Mouse (Mus musculus) kidney, postnatal 0 days (tissue): ENCODE measurements at regions not wholly inside any gene's neighbourhood (a gene's known extent, or its start where the extent isn't known, plus 50 kb on each side); places are given as distances from the start of the nearest gene placed in this dataset.

Experiments
- ATAC-seq: fragments of 200-750 bp; cut with Nextera tagmentation; replicated peaks from 2 replicates; pipeline ENCODE4 v1.8.0; 2017; ENCODE audit warnings: low read depth, moderate number of reproducible peaks, moderate TSS enrichment, moderate library complexity; ENCODE audit not compliant: low FRiP score
- DNase-seq: peaks from one replicate; pipeline ENCODE4 v3.0.0-alpha.2; 2016; ENCODE audit warnings: low spot score
- H3K27ac ChIP-seq: fragments of 300-500 bp; sonication (generic); 2 replicates; pipeline ENCODE4 v1.5.1; 2014; ENCODE audit warnings: mild to moderate bottlenecking
- H3K27me3 ChIP-seq: fragments of 300-500 bp; sonication (generic); 2 replicates; pipeline ENCODE4 v1.6.1; 2014; ENCODE audit warnings: low read length, mixed read lengths; ENCODE audit not compliant: insufficient read depth
- H3K36me3 ChIP-seq: fragments of 300-500 bp; sonication (generic); 2 replicates; pipeline ENCODE4 v1.6.1; 2014; ENCODE audit warnings: low read length, mixed read lengths; ENCODE audit not compliant: insufficient read depth
- H3K4me1 ChIP-seq: fragments of 300-500 bp; sonication (generic); replicated peaks from 2 replicates; pipeline ENCODE4 v1.6.1; 2014; ENCODE audit warnings: antibody characterized with exemption, low read length, mixed read lengths; ENCODE audit not compliant: insufficient read depth
- H3K4me2 ChIP-seq: fragments of 300-500 bp; sonication (generic); 2 replicates; pipeline ENCODE4 v1.6.1; 2014; ENCODE audit warnings: mild to moderate bottlenecking, low read length, moderate library complexity, mixed read lengths
- H3K4me3 ChIP-seq: fragments of 300-500 bp; sonication (generic); replicated peaks from 2 replicates; pipeline ENCODE4 v1.5.1; 2014; ENCODE audit warnings: low read depth, low read length
- H3K9ac ChIP-seq: fragments of 300-500 bp; sonication (generic); 2 replicates; pipeline ENCODE4 v1.6.1; 2014; ENCODE audit warnings: low read depth, low read length
- H3K9me3 ChIP-seq: fragments of 300-500 bp; sonication (generic); replicated peaks from 2 replicates; pipeline ENCODE4 v1.6.1; 2016; ENCODE audit warnings: low read length, inconsistent platforms, mixed read lengths
- CTCF ChIP-seq: IDR thresholded peaks from 2 replicates; pipeline ENCODE4 v1.5.1; 2016; ENCODE audit warnings: antibody characterized with exemption, low read depth, mild to moderate bottlenecking, moderate library complexity
- WGBS: fragments of 180-500 bp; shearing (Covaris S2); extraction: QIAGEN DNeasy Blood & Tissue Kit; methylation state at CpG from one replicate; pipeline ENCODE4 v1.1.7; 2014; 5-methylcytosine and 5-hydroxymethylcytosine counted together

DNA sequence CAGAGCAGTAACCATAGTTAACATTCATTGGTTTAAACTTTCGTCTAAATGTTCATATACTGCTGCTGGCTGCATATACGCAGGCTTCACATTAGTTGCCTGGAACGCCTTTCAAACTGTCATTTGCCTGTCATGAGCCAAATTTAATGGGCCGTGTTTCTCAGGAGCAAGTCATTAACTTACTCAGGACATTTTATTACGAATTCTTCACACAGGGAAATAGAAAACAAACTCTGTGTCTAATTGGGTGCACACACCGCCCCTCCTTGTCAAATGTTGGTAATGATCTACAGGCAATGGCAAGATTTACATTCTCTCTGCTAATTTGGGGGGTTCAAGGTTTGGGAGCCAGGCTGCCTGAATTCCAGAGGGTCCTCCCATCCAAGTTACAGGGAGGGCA is 364.4 kb downstream of the Agtpbp1 start:
- 21% methylated on average over 6 of the region's 6 CpGs for WGBS
- Histone ChIP-seq H3K27ac (no peak overlapping the region), H3K36me3 (no peaks in the 10 kb centered on the region), H3K9ac (no peak overlapping the region), H3K4me3 (no peak overlapping the region), H3K27me3 (no peaks in the 10 kb centered on the region), H3K4me1 (no peaks in the 10 kb centered on the region), H3K9me3 (no peaks in the 10 kb centered on the region), H3K4me2 (no peak overlapping the region)
- peak; percentile 44 for DNase-seq
- ATAC-seq = no peak
- TF ChIP-seq CTCF = no peak

DNA sequence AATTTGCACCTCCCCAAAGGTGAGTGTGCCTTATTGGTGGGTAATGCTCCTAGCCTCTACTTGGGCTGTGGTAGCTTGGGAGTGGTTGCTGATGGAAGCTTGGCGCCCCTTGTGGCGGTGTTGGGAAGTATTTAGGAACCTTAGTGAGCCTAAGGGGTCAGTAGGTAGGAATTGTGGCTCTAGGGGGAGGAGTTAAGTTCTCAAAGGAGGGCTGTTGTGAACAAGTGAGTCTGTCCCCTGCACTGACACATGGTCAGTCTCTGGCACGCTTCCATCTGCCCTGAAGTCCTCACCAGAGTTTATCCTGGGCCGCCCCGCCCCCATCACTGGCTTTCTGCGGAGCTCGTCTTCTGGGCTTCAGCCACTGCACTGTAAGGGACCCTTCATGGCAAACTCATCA is 364.9 kb downstream of the Agtpbp1 start:
- H3K27me3 ChIP-seq = no peaks in the 10 kb centered on the region
- no peak overlapping the region for H3K4me2 ChIP-seq
- H3K36me3 ChIP-seq = no peaks in the 10 kb centered on the region
- TF ChIP-seq CTCF = peak; percentile 72
- H3K4me3 ChIP-seq = no peak overlapping the region
- ATAC-seq (peak; percentile 74), DNase-seq (peak; percentile 67)
- H3K9me3 ChIP-seq = no peaks in the 10 kb centered on the region
- H3K27ac ChIP-seq = no peak overlapping the region
- H3K9ac ChIP-seq = no peak overlapping the region
- WGBS = 20% methylated on average over 7 of the region's 7 CpGs
- H3K4me1 ChIP-seq = no peaks in the 10 kb centered on the region

DNA sequence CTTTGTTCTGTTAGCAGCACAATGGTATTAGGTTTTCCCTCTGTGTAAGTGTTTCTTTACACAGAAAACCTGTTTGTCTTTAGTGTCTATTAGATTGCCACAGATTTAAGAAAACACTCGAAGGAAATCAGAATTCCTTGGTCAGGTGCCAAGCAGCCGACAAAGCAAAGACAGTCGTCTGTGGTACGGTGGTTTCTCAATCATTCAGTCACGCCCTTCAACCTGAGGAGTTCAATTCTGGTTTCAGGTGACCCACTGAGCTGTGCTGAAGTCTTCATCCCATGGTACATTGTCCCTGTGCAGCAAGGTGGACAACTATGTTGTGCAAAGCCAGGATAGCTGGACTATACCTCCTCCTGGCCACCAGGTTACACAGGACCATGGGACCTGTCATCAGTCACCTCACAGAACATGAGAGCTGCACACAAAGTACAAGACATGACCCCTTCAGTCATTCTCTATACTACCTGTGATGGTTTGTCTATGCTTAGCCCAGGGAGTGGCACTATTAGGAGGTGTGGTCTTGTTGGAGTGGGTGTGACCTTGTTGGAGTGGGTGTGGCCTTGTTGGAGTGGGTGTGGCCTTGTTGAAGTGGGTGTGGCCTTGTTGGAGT is 368.2 kb downstream of the Agtpbp1 start:
- H3K9me3 ChIP-seq = no peaks in the 10 kb centered on the region
- WGBS = 38% methylated on average over 5 of the region's 5 CpGs
- no peak overlapping the region for H3K4me2 ChIP-seq
- H3K4me1 ChIP-seq = no peaks in the 10 kb centered on the region
- H3K4me3 ChIP-seq = no peak overlapping the region
- no peak for TF ChIP-seq CTCF
- no peak overlapping the region for H3K27ac ChIP-seq
- no peak overlapping the region for H3K9ac ChIP-seq
- H3K27me3 ChIP-seq = no peaks in the 10 kb centered on the region
- no peak for ATAC-seq
- H3K36me3 ChIP-seq = no peaks in the 10 kb centered on the region
- DNase-seq = no peak

DNA sequence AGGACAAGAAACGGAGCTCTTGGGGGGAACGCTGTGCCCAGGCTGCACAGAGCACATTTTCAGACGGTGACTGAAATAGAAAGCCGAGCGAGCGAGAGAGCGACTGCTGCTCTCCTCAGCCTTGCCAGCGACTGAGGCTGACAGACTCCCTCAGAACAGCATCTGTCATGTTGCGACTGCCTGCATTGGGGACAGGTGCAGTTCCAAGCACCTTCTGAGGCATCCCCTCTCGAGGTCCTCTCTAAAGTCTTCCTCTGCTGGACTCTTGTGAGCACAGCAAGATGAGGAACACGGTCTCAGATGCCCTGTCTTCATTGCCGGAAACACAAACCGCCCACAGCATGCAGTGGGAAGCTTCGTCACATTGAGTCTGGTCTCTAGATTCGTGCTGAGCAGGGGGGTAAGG is 372.7 kb downstream of the Agtpbp1 start:
- ATAC-seq = no peak

DNA sequence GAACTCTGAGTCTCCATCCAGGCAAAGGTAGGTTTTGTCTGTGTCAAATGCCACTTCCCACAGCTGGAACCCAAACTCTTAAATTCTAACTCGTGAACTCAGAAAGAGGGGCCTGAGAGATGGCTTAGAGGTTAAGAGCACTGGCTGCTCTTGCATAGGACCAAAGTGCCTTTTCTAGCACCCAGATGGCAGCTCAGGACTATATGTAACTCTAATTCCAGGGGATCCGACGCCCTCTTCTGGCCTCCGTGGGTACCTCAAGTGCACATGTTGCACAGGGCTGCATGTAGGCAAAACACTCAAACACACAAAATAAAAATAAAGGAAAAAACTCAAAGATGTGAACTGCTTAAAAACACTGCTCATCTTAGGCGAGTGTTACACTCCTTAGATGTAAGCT is 374.2 kb downstream of the Agtpbp1 start:
- 65% methylated on average over 5 of the region's 5 CpGs for WGBS
- TF ChIP-seq CTCF = peak; percentile 35

More for the DNA sequence above, 372.7 kb downstream of the Agtpbp1 start:
- DNase-seq = no peak
- H3K27me3 ChIP-seq = no peaks in the 10 kb centered on the region
- no peaks in the 10 kb centered on the region for H3K9me3 ChIP-seq
- no peak overlapping the region for H3K27ac ChIP-seq
- no peak overlapping the region for H3K9ac ChIP-seq
- TF ChIP-seq CTCF = no peak
- WGBS = 78% methylated on average over 15 of the region's 15 CpGs
- no peaks in the 10 kb centered on the region for H3K36me3 ChIP-seq
- no peak overlapping the region for H3K4me2 ChIP-seq
- no peak overlapping the region for H3K4me3 ChIP-seq
- no peaks in the 10 kb centered on the region for H3K4me1 ChIP-seq

DNA sequence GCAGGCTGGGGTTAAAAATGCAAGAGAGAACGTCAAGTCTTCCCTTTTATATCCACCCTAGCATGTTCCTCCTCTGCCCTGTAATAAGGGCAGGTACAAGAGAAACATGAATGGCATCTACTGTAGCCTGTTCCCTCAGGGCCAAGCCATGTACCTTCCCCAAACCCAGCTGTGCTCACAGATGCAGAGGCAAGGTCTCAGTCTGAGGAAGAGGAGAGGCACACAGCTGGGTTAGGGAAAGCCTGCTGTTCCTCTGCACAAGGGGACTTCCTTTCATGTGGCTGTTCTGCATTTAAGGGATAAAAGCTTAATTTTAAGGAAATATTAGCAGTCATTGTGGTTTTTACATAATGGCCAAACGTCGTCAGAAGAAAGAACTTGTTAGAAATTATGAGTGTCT is 378.8 kb downstream of the Agtpbp1 start:
- no peaks in the 10 kb centered on the region for H3K36me3 ChIP-seq
- H3K9ac ChIP-seq = no peak overlapping the region
- H3K4me2 ChIP-seq = no peak overlapping the region
- no peaks in the 10 kb centered on the region for H3K4me1 ChIP-seq
- H3K27ac ChIP-seq = no peak overlapping the region
- TF ChIP-seq CTCF = no peak
- H3K9me3 ChIP-seq = no peaks in the 10 kb centered on the region
- DNase-seq (no peak), ATAC-seq (no peak)
- H3K27me3 ChIP-seq = no peaks in the 10 kb centered on the region
- 77% methylated on average over 3 of the region's 3 CpGs for WGBS
- H3K4me3 ChIP-seq = no peak overlapping the region

More for the DNA sequence above, 374.2 kb downstream of the Agtpbp1 start:
- Histone ChIP-seq H3K27ac (no peak overlapping the region), H3K9me3 (no peaks in the 10 kb centered on the region), H3K4me3 (no peak overlapping the region), H3K27me3 (no peaks in the 10 kb centered on the region), H3K36me3 (no peaks in the 10 kb centered on the region), H3K4me2 (no peak overlapping the region), H3K9ac (no peak overlapping the region), H3K4me1 (no peaks in the 10 kb centered on the region)
- no peak for ATAC-seq
- DNase-seq = no peak

DNA sequence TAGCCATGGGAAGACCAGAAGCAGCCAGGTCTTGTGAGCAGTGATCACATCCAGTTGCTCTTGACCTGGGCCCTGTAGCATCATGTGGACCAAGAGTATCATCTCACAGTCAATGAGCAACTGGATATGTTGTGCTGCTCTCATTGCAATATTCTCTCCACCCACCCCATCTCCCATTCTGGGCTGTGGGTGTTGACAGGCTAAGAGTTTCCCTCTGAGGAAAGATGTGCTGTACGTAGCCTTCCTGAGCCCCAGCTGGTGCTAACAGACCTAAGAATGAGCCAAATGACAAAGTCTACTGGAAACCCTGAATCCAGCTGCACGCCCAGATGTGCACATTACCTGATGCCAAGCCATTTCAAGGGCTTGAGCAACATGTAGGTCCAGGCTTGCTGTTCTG is 380.5 kb downstream of the Agtpbp1 start:
- no peak for TF ChIP-seq CTCF
- WGBS = 90% methylated on average over 2 of the region's 2 CpGs
- DNase-seq (no peak), ATAC-seq (no peak)
- Histone ChIP-seq H3K36me3 (no peaks in the 10 kb centered on the region), H3K9ac (no peak overlapping the region), H3K4me3 (no peak overlapping the region), H3K27me3 (no peaks in the 10 kb centered on the region), H3K4me1 (no peaks in the 10 kb centered on the region), H3K27ac (no peak overlapping the region), H3K4me2 (no peak overlapping the region), H3K9me3 (no peaks in the 10 kb centered on the region)
